Mouse (Mus musculus) small intestine, adult 2 months (tissue): ENCODE results near the gene Atg9b.

Experiments used
- CTCF ChIP-seq: fragments of 200-500 bp; IDR thresholded peaks from 2 replicates; pipeline ENCODE4 v1.5.1; 2012; ENCODE audit warnings: low read depth, mild to moderate bottlenecking, control low read depth, inconsistent platforms, low read length, moderate library complexity, mixed read lengths; ENCODE audit not compliant: insufficient replicate concordance, insufficient read length; ENCODE audit errors: extremely low read depth
- POLR2A ChIP-seq: fragments of 200-500 bp; IDR thresholded peaks from 2 replicates; pipeline ENCODE4 v1.6.1; 2012; ENCODE audit warnings: low read depth, mild to moderate bottlenecking, control low read depth, inconsistent platforms, low read length, moderate library complexity

GRCm38 (mm10) chr5:24351701-24352171, 40.2 kb downstream of the Atg9b start:
- TF ChIP-seq POLR2A: no peak
- no peak for TF ChIP-seq CTCF
